Mouse (Mus musculus) lung, postnatal 0 days (tissue): ENCODE data around the gene Serpina10.

Experiments
- CTCF ChIP-seq: IDR thresholded peaks from 2 replicates; pipeline ENCODE4 v1.5.1; 2016; ENCODE audit warnings: antibody characterized with exemption, mild to moderate bottlenecking
- EP300 ChIP-seq: IDR thresholded peaks from 2 replicates; pipeline ENCODE4 v1.6.1; 2016; ENCODE audit warnings: antibody characterized with exemption, mild to moderate bottlenecking, control low read depth

DNA sequence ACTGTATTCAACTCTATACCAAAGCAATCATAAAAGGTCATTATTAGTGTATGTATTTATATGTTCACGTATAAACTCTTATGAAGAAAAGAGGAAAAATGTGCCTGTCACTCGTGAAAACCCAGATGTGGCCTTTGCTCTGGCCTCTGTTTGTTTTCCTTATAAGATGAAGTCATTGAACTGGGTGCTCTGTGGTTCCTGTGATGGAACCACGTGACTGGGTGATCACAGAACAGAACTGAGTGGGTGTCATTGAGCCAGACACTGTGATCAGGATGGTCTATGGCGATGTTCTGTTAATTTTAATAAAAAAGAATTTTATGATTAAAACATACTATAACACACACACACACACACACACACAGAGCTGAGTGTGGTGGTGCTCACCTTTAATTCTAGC lies 15.5 kb downstream of the Serpina10 start:
- TF ChIP-seq CTCF: no peak
- TF ChIP-seq EP300: no peak
